Mouse (Mus musculus) heart, postnatal 25 days (tissue): ENCODE measurements at regions not wholly inside any gene's neighbourhood (a gene's known extent, or its start where the extent isn't known, plus 50 kb on each side); places are given as distances from the start of the nearest gene placed in this dataset.

Experiments
- DNase-seq: peaks from one replicate; pipeline ENCODE4 v3.0.0; 2022; ENCODE audit warnings: low spot score
- intact Hi-C: fragments of 180-260 bp; cut with DNase I; formaldehyde crosslinking; loops from one replicate; pipeline ENCODE4 v1.15.1; 2025

DNA sequence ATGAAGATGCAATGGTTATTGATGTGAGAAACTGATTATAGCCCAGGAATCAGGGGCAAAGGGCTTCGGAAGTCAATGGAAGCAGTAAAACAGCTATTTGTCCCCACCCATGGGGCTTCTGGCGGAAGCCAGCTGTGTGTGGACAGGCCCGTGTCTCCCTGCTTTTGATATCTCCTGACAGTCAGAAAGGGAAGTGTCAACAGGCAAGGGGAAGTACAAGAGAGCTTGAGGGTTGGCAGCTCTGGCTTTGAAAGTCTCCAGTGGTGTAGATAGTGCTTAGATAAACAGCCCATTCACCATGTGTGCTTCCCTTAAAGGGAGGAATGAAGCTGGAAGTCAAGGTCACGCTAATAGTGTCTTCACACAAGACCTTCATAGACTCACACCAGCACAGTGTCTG is 182.7 kb upstream of the Eci2 start:
- intact Hi-C loops, result no loop called here
- no peak for DNase-seq

GRCm38 (mm10) chr13:35211834-35212233 is 184.9 kb upstream of the Eci2 start:
- no peak for DNase-seq

GRCm38 (mm10) chr13:35212276-35212675 is 185.4 kb upstream of the Eci2 start:
- no peak for DNase-seq
- intact Hi-C loops, result no loop called here

More at GRCm38 (mm10) chr13:35211834-35212233, 184.9 kb upstream of the Eci2 start:
- intact Hi-C loops, result no loop called here

- intact Hi-C loops, result no loop called here
- no peak for DNase-seq
Measured at GRCm38 (mm10) chr13:35214219-35214618, 187.3 kb upstream of the Eci2 start.

DNA sequence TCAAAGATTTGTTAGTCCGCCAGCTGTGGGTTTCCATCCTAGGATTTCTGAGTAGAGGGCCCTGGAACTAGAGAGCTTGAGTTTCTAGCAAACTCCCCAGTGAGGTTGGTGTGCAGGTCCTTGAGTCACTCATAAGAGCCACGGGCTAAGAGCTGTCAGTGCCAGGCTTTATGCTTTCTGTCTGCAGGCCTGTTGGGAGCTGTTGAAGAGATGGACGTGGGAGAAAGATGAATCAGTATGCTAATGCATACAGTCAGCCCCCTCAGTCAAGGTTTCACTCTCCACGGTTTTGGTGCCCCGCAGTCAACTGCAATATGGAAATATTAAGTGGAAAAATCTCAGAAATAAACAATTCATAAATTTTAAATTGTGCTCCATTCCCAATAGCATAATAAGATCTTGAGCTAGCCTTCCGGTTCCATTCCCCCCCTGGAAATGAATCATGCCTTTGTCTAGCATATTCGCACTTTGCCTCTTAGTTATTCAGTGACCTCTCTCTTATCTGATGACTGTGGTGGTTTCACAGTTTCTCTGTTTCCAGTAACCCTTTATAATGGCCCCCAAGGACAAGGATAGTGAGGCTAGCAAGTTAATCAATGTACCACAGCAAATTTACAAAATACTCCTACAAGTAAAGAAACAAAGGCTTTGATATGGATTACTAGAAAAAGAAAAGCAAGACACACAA is 199.4 kb upstream of the Eci2 start:
- DNase-seq, result no peak
- intact Hi-C loops, result no loop called here

DNA sequence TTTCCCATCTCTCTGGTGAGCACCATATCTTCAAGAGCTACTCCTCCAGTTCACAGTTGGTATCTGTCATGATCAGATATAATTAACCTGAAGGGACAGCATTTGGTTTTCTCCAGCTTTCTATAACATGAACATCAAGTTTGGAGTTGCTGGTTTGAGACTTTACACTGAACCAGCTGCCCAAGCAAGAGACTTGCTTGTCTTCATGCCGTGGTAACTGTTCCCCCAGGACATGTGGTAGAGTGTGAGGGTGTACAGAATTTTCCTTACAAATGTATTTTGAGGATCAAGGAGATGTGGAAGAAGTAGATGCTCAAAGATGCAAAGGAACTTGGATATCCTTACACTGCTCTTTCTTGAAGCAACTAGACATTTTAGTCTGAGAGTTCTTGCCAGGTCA is 200.0 kb upstream of the Eci2 start:
- intact Hi-C loops, result no loop called here

DNA sequence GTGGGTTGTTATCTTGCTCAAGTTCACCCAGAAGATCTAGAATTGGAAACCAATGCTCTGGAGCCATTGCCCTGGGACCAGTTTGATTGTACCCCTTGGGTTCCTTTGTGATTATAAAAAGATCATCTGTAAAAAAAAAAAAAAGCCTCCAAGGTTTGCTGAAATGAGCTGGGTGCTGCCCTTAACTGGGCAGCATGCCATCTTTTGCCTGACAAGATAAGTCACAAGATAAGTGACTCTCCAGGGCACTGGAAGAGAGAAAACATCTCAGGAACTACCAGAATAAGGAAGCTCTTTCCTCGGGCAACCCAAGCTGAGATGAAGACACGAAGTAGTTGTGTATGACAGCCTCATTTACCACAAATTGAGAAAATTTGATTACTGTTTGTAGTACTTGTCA is 202.7 kb upstream of the Eci2 start:
- intact Hi-C loops, result no loop called here
- no peak for DNase-seq

More for the DNA sequence above, 200.0 kb upstream of the Eci2 start:
- DNase-seq, result no peak

- no peak for DNase-seq
- intact Hi-C loops, result no loop called here
Measured at GRCm38 (mm10) chr13:35233636-35234035, 206.7 kb upstream of the Eci2 start.

- intact Hi-C loops, result no loop called here
- DNase-seq, result no peak
Measured at GRCm38 (mm10) chr13:35241443-35241842, 214.5 kb upstream of the Eci2 start.

- DNase-seq, result no peak
- intact Hi-C loops, result no loop called here
Measured at GRCm38 (mm10) chr13:35243946-35244345, 217.1 kb upstream of the Eci2 start.

DNA sequence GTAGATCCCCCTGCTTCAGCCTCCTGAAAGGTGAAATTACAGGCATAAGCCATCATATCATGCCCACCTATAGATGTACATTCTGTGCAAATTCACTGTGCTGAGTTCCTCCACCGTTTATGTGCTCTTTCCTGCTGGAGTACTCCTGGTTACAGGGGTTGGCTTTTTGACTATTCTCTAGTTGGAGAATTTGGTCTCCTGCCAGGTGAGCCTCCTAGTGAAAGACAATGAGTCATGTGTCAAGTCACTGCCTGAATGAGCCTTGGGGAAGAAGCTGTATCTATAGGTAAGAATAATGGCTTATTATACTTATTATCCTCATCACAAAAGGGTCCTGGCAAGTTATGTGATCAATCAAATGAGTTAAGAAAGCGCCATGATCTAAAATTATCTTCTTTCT is 230.5 kb upstream of the Eci2 start:
- intact Hi-C loops, result no loop called here
- DNase-seq, result no peak

DNA sequence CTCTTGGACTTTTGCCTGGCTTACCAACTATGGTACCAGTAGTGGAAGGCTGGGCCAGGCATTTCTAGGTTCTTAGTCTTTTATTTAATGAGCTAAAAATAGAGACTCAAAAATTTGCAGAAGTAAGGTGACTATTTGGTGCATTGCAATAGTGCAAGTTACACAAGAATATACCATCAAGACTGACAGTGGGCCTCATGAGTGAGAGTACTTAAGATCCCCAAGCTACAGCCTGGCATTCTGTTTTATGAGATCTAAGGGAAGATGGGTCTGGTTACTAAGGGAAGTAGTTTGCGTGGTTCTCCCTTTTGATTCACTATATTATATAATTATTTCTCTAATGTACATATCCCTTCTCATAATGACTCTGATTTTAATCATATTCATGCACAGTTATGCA is 231.8 kb upstream of the Eci2 start:
- intact Hi-C loops, result no loop called here
- DNase-seq, result no peak

- intact Hi-C loops, result no loop called here
- no peak for DNase-seq
Measured at GRCm38 (mm10) chr13:35283959-35284358, 257.1 kb upstream of the Eci2 start.

- intact Hi-C loops, result no loop called here
- no peak for DNase-seq
Measured at GRCm38 (mm10) chr13:35302088-35302487, 275.2 kb upstream of the Eci2 start.

DNA sequence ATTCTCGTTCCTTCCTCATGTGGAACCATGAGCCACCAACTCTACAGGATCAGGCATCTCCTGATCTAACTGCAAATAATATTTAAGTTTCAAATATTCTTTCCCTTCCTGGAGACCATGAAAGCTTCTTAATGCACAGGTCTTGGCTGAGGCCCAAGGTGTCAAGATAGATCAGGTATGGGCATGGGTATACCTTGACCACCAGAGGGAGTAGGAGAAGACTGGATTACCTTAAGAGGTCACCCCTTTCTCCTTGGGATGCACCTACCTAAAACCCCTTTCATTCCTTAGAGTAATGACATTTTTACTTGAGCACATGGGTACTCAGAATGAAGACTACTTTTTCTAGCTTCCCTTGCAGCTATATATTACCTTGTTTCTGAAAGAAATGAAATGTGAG is 289.9 kb upstream of the Eci2 start:
- intact Hi-C loops, result no loop called here
- DNase-seq, result no peak

GRCm38 (mm10) chr13:35326682-35327242 is 299.9 kb upstream of the Eci2 start:
- DNase-seq, result no peak
- intact Hi-C loops, result no loop called here

GRCm38 (mm10) chr13:35328320-35328719 is 301.4 kb upstream of the Eci2 start:
- intact Hi-C loops, result no loop called here
- DNase-seq, result no peak

- DNase-seq, result no peak
- intact Hi-C loops, result no loop called here
Measured at GRCm38 (mm10) chr13:35330926-35331325, 304.0 kb upstream of the Eci2 start.

- intact Hi-C loops, result no loop called here
- DNase-seq, result no peak
Measured at GRCm38 (mm10) chr13:35345507-35346129, 314.0 kb upstream of the Cdyl start.

DNA sequence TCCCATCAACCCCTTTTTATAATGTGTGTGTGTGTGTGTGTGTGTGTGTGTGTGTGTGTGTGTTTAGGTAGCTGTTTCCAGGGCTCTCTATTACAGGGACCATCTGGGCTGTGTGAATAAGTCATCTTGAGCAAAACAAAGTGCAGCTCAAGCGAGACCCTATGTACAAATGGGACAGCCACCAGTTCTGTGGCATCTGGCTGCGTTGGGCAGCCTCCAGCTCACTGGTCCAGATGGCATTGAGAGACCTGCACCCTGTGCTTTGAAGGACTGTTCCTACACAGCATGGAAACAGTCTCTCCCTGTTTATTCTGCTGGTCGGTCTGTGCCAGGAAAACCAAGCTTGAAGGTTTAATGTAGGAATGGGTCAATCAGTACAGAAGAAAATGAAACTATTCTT is 311.4 kb upstream of the Cdyl start:
- intact Hi-C loops, result no loop called here
- no peak for DNase-seq

DNA sequence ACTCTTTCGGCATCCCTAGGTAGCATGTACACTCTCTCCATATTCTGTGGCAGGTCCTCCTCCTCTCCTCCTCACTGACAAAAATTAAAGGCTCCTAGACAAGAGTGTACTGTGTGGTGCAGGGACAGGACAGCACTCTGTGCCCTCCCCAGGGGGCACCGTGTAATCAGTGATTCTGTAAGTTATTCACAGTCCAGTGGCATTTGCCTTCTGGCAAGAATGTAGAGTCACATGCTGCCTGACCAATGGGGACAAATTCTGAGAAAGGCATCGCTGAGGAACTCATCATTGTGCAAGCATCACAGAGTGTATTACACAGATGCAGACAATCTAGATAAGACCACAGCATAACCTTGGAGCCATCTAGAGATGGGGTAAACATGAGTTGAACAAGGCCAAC is 300.3 kb upstream of the Cdyl start:
- DNase-seq, result no peak
- intact Hi-C loops, result no loop called here

DNA sequence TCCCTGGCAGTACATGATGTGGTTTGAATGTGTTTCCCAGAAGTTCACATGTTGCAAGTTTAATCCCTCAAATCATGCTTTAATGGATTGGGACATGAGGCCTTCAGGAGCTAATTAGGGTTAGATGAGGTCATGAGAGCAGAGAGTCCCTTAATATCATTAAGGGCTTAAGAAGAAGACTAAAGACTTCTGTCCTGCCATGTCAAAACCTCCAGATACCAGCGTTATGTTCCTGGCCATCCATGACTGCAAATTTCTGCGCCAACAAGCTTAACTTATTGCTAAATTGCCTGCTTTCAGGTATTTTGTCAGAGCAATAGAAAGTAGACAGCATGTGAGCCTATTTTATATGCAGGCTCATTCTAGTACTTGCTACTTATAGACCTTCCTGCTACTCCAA is 282.1 kb upstream of the Cdyl start:
- intact Hi-C loops, result no loop called here
- DNase-seq, result no peak
